Mouse (Mus musculus): ENCODE results near the gene Pex10. TPM values are rescaled to one million over a fixed set of nuclear protein-coding genes. Genes with fewer than 3 reads are reported as not detected.

Gene Pex10
- polyA plus RNA-seq, 1 experiment from 2014 or later, result 22.7 TPM

Other genes starting within 250 kb of the Pex10 start
- gene Ttc34, start 229.6 kb upstream of the Pex10 start, polyA plus RNA-seq (2015; fragmentation: Nextera tagmentation; extraction: Ambion mirVana), result 1.6 and 1.7 TPM in 2 replicates
- gene Mmel1, start 197.4 kb upstream of the Pex10 start, polyA plus RNA-seq (2015; fragmentation: Nextera tagmentation; extraction: Ambion mirVana), result 0.31 and 0.49 TPM in 2 replicates
- 56.1 and 62.6 TPM in 2 replicates for gene Fam213b, start 167.9 kb upstream of the Pex10 start, polyA plus RNA-seq (2015; fragmentation: Nextera tagmentation; extraction: Ambion mirVana)
- gene Tnfrsf14, start 138.5 kb upstream of the Pex10 start, polyA plus RNA-seq (2015; fragmentation: Nextera tagmentation; extraction: Ambion mirVana), result 0.19 and 0.28 TPM in 2 replicates
- gene Hes5, start 106.1 kb upstream of the Pex10 start, polyA plus RNA-seq (2015; fragmentation: Nextera tagmentation; extraction: Ambion mirVana), result 116 and 149 TPM in 2 replicates
- gene Pank4, start 102.9 kb upstream of the Pex10 start, polyA plus RNA-seq (2015; fragmentation: Nextera tagmentation; extraction: Ambion mirVana), result 44.3 and 44.9 TPM in 2 replicates
- 20.1 and 23.0 TPM in 2 replicates for gene Plch2, start 10.2 kb upstream of the Pex10 start, polyA plus RNA-seq (2015; fragmentation: Nextera tagmentation; extraction: Ambion mirVana)
- gene Rer1, start 19.4 kb downstream of the Pex10 start, polyA plus RNA-seq (2015; fragmentation: Nextera tagmentation; extraction: Ambion mirVana), result 111 and 115 TPM in 2 replicates
- 8.2 and 8.9 TPM in 2 replicates for gene Morn1, start 19.6 kb downstream of the Pex10 start, polyA plus RNA-seq (2015; fragmentation: Nextera tagmentation; extraction: Ambion mirVana)
- gene Ski, start 155.6 kb downstream of the Pex10 start, polyA plus RNA-seq (2015; fragmentation: Nextera tagmentation; extraction: Ambion mirVana), result 10.1 and 10.8 TPM in 2 replicates
- 78.5 and 87.4 TPM in 2 replicates for gene Faap20, start 182.8 kb downstream of the Pex10 start, polyA plus RNA-seq (2015; fragmentation: Nextera tagmentation; extraction: Ambion mirVana)

Measured in midbrain, embryonic 15.5 days (tissue).